Mouse (Mus musculus): Measurements from ENCODE around the gene Fam169a. TPM values are rescaled to one million over a fixed set of nuclear protein-coding genes. Genes with fewer than 3 reads are reported as not detected.

The Fam169a gene
- total and polyA plus RNA-seq, 3 experiments, result 0.42 to 0.79 TPM; not detected in 1

GRCm38 (mm10) chr13:97080201-97080600, 13.1 kb downstream of the Fam169a start:
- Histone ChIP-seq H3K9me3 (replicated peaks; ENCODE audit: low read length) (no peaks in the 10 kb centered on the region), H3K27me3 (replicated peaks) (no peaks in the 10 kb centered on the region), H3K4me3 (replicated peaks in 1 of 3; ENCODE audit: low read depth in 2 of 3, low read length in 2 of 3, poor library complexity in 1 of 3) (no peak overlapping the region), H3K4me2 (ENCODE audit: insufficient read depth, low read depth, poor library complexity, severe bottlenecking) (no peak overlapping the region), H3K36me3 (replicated peaks in 1 of 2; ENCODE audit: control insufficient read depth in 1 of 2, insufficient read depth in 1 of 2, low read length in 1 of 2) (no peaks in the 10 kb centered on the region), H3K4me1 (ENCODE audit: control insufficient read depth in 1 of 2, insufficient read depth in 2 of 2) (no peaks in the 10 kb centered on the region), H3K27ac (ENCODE audit: insufficient read depth, low read depth) (no peak overlapping the region), H3K79me2 (replicated peaks; ENCODE audit: control insufficient read depth, extremely low read depth, insufficient read depth, poor library complexity, severe bottlenecking) (no peaks in the 10 kb centered on the region), H3K9ac (ENCODE audit: insufficient read depth, low read depth) (no peak overlapping the region)
- no peak for DNase-seq (ENCODE audit: extremely low read depth)
- TF ChIP-seq NRF1 (IDR thresholded peaks at IDR 0.05; ENCODE audit: low read depth, low read length) (no peak), ZNF384 (IDR thresholded peaks at IDR 0.05; ENCODE audit: low read depth, low read length) (no peak), MAZ (IDR thresholded peaks at IDR 0.05; ENCODE audit: low read depth, low read length) (no peak), HCFC1 (IDR thresholded peaks at IDR 0.05; ENCODE audit: low read depth, low read length) (no peak), SMC3 (IDR thresholded peaks at IDR 0.05; ENCODE audit: low read depth, low read length) (no peak), JUN (IDR thresholded peaks at IDR 0.05; ENCODE audit: insufficient read depth, low read depth, low read length) (no peak), CHD1 (IDR thresholded peaks at IDR 0.05; ENCODE audit: low read depth, low read length) (no peak), ELF1 (IDR thresholded peaks at IDR 0.05; ENCODE audit: low read depth, low read length) (no peak), ZMIZ1 (IDR thresholded peaks at IDR 0.05; ENCODE audit: low read depth, low read length) (no peak), CHD2 (IDR thresholded peaks at IDR 0.05; ENCODE audit: low read length) (no peak), BHLHE40 (IDR thresholded peaks at IDR 0.05; ENCODE audit: low read depth, low read length) (no peak), JUND (conservative IDR thresholded peaks at IDR 0.05; ENCODE audit: low read depth, low read length) (no peak), RAD21 (IDR thresholded peaks at IDR 0.05; ENCODE audit: low read depth, low read length) (no peak), ETS1 (conservative IDR thresholded peaks at IDR 0.05; ENCODE audit: low read depth, low read length) (no peak), POLR2A (IDR thresholded peaks at IDR 0.05; ENCODE audit: low read depth, low read length) (no peak), SIN3A (IDR thresholded peaks at IDR 0.05; ENCODE audit: low read length) (no peak)
- dilution Hi-C loops (cut with MboI; ENCODE audit: extremely low pct_ligation_motif_present, extremely low pct_unique_long_range_greater_than_20kb, low sequenced_read_pairs) (no loop called here), in situ Hi-C loops (cut with MboI; ENCODE audit: low pct_ligation_motif_present, low pct_unique_long_range_greater_than_20kb, low sequenced_read_pairs) (no loop called here)

GRCm38 (mm10) chr13:97080615-97081014, 13.5 kb downstream of the Fam169a start:
- Histone ChIP-seq H3K4me3 (replicated peaks in 1 of 3; ENCODE audit: low read depth in 2 of 3, low read length in 2 of 3, poor library complexity in 1 of 3) (no peak overlapping the region), H3K9me3 (replicated peaks; ENCODE audit: low read length) (no peaks in the 10 kb centered on the region), H3K27me3 (replicated peaks) (no peaks in the 10 kb centered on the region), H3K9ac (ENCODE audit: insufficient read depth, low read depth) (no peak overlapping the region), H3K4me1 (ENCODE audit: control insufficient read depth in 1 of 2, insufficient read depth in 2 of 2) (no peaks in the 10 kb centered on the region), H3K27ac (ENCODE audit: insufficient read depth, low read depth) (no peak overlapping the region), H3K36me3 (replicated peaks in 1 of 2; ENCODE audit: control insufficient read depth in 1 of 2, insufficient read depth in 1 of 2, low read length in 1 of 2) (no peaks in the 10 kb centered on the region), H3K4me2 (ENCODE audit: insufficient read depth, low read depth, poor library complexity, severe bottlenecking) (no peak overlapping the region), H3K79me2 (replicated peaks; ENCODE audit: control insufficient read depth, extremely low read depth, insufficient read depth, poor library complexity, severe bottlenecking) (no peaks in the 10 kb centered on the region)
- dilution Hi-C loops (cut with MboI; ENCODE audit: extremely low pct_ligation_motif_present, extremely low pct_unique_long_range_greater_than_20kb, low sequenced_read_pairs) (no loop called here), in situ Hi-C loops (cut with MboI; ENCODE audit: low pct_ligation_motif_present, low pct_unique_long_range_greater_than_20kb, low sequenced_read_pairs) (no loop called here)
- DNase-seq (ENCODE audit: extremely low read depth), result no peak
- TF ChIP-seq NRF1 (IDR thresholded peaks at IDR 0.05; ENCODE audit: low read depth, low read length) (no peak), E2F4 (IDR thresholded peaks at IDR 0.05; ENCODE audit: insufficient replicate concordance, low read depth, low read length) (no peak), NELFE (IDR thresholded peaks at IDR 0.05; ENCODE audit: low read depth, low read length) (no peak), MAFK (IDR thresholded peaks at IDR 0.05; ENCODE audit: insufficient replicate concordance, low read length) (no peak), UBTF (IDR thresholded peaks at IDR 0.05; ENCODE audit: low read depth, low read length) (no peak), CTCF (conservative IDR thresholded peaks at IDR 0.05 in 1 of 2, IDR thresholded peaks at IDR 0.05 in 1 of 2; ENCODE audit: low read depth in 2 of 2, low read length in 2 of 2) (no peak), CHD2 (IDR thresholded peaks at IDR 0.05; ENCODE audit: low read length) (no peak)

Measured in CH12.LX (cell line).